Mouse (Mus musculus) large intestine, adult 2 months (tissue): Measurements from ENCODE around the gene Gpr39. TPM values are rescaled to one million over a fixed set of nuclear protein-coding genes. Genes with fewer than 3 reads are reported as not detected.

ENCODE experiments used
- DNase-seq: peaks from one replicate; pipeline ENCODE4 v3.0.0-alpha.2; 2012; ENCODE audit warnings: low read depth, low spot score
- WGBS: fragments of 180-500 bp; shearing (Covaris S2); methylation state at CpG from one replicate; pipeline ENCODE4 v1.1.7; 2018; 5-methylcytosine and 5-hydroxymethylcytosine counted together
- polyA plus RNA-seq: library from polyadenylated mRNA; depleted of rRNA; stranded (reverse); fragments of >200 nt; gene quantifications from 2 replicates; pipeline ENCODE4 v1.2.3, GENCODE M21; 2012

The Gpr39 gene
- polyA plus RNA-seq, 1 experiment, result 9.2 TPM

DNA sequence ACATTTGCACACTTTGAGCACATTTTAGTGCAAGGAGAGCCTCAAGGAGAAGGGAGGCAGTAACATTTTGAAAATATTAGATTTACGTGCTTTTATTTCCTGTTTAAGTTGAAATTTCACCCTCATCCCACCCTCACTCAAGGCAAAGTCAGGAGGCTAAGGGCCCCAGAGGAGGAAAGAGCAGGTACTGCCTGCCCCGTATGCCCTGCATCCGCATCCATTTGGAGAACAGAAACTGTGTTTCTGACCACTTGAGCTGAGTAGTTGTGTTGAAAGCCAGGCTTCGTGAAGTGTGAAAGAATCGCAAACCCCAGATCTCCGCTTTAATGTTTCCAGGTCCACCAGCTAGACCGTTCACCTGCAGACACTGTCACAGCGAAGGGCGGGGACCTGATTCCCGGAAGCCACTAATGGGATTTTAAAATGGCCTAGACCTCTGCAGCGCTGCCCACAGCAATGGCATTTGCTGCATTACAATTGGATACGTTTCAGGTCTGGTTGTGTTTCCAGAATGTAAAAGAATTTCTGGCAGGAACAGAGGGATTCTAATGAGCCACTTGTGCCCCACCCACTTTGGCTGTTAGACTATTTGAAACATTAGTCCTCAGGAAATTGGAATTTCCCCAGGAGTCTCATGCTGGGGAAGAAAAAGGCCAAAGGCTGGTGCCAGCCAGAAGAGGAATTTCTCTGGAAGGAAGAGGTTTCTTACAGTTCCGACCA is 11.1 kb downstream of the Gpr39 start:
- no peak for DNase-seq
- WGBS, result 75% methylated on average over 13 of the region's 13 CpGs

DNA sequence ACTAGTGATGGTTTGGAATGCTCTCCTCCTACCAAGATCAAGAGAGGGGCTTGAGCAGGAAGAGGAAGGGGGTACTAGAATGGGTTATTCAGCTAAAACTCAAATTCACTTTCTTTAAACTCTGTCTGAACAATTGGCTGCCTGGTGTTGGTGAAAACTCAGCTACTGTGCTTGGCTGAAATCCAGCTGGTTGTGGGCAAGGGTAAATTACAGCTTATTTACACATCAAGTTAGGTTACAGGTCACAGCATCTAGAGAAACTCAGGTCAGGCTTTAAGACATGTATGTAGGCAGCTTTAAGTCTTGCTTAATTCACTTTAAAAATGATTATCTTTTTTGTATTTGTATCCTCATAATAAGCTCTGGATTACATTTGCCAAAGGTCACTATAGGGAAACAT is 16.7 kb downstream of the Gpr39 start:
- DNase-seq, result no peak

DNA sequence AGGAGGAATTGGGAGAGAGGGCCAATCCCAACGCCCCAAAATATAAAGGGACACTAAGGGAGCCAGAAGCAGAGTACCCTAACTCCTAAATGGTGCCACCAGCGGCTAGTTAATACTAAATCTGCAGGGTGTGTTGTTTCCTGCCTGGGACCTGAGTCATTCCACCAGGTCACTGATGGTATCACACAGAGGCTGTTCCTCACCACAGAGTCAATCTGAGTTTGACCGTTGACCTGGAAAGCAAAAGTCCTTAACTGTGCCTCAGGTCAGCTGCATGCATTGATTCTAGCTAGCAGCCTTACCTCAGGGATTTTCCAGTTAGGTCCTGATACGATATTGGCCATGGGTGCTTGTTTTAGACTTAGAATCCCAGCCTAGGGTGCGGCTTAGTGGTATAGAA is 17.5 kb downstream of the Gpr39 start:
- DNase-seq, result peak; percentile 62
- WGBS, result 43% methylated on average over 5 of the region's 5 CpGs

DNA sequence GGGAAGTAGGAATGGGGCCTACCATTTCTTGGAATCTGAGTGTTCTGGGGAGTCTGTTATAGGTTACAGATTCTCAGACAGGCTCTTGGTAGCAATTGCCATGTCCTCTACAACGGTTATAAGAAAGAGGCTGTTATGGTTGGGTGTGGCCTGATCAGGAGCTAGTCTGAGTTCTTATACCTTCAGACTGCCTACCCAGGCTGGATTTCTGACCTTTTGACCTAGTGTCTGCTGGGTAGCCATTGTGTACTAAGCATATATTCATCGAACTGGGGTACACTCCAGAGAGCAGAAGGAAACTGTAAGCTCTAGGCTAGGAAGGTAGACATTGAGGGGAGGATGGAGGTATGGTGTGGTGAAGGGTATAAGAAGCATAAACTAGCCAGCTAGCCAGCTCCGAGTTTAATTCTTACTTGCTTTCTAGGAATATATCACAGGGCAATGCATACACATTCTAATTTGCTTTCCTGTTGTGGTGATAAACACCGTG is 24.4 kb downstream of the Gpr39 start:
- peak; percentile 31 for DNase-seq
- WGBS, result 50% methylated on average over 4 of the region's 4 CpGs

DNA sequence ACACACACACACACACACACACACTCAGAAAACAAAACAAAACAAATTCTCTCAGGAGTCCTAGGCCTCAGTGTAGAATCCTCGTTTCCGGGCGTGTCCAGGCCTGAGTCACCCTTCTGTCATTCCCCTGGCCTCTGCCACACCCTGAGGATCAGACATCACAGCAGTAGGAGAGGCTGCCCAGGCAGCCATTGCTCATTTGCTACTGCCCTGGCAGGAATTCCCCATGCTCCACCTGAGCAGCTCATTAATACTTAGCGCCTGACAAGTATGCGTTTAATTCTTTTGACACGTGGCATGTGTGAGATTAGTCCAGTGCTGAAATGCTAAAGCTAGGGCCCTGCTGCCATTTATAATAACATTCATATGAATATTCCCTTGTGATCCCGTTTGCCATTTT is 25.0 kb downstream of the Gpr39 start:
- WGBS, result 38% methylated on average over 7 of the region's 7 CpGs
- DNase-seq, result peak; percentile 64

- no peak for DNase-seq
- 93% methylated on average over 8 of the region's 8 CpGs for WGBS
Observed at GRCm38 (mm10) chr1:125702326-125702725, 25.5 kb downstream of the Gpr39 start.

DNA sequence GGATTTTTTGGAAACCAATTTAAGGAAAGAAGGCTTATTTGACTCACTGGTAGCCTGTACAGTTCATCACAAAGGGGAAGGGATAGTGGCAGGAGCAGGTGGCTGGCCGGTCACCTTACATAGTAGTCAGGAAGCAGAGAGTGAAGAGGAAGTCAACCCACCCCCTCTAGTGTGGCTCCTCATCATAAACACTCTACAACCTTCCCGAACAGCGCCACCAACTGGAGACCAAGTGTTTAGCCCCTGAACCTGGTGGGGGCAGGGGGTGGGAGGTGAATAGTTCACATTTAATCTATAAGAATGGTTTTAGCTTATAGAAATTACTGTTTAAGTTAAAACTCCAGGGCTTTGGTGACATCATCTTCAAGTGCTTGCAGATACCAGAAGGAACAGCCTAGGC is 28.6 kb downstream of the Gpr39 start:
- WGBS, result 86% methylated on average over 3 of the region's 3 CpGs
- no peak for DNase-seq

DNA sequence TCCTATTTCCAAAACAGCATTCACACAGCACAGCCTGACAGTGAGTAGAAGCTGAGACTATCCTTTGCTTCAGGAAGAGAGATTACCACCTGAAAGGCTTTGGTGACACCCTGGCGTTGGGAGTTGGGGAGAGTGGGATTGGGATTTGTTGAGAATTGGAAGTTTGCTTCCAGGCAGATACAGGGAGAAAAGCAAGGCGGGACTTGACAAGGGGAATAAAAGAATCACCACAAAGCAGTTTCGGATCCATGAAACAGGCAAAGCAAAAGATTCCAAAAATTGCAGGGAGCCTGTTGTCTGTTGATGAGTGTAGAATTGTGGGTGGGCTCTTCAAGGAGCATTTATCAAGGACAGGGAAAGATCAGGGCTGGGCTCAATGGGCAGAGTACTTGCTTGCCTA is 38.5 kb downstream of the Gpr39 start:
- DNase-seq, result no peak
- WGBS, result 85% methylated on average over 3 of the region's 3 CpGs

GRCm38 (mm10) chr1:125716241-125716640 is 39.4 kb downstream of the Gpr39 start:
- 88% methylated on average over 6 of the region's 6 CpGs for WGBS
- no peak for DNase-seq

- no peak for DNase-seq
- 87% methylated on average over 5 of the region's 5 CpGs for WGBS
Observed at GRCm38 (mm10) chr1:125717906-125718305, 41.1 kb downstream of the Gpr39 start.

- WGBS, result 70% methylated on average over 6 of the region's 6 CpGs
- no peak for DNase-seq
Observed at GRCm38 (mm10) chr1:125719127-125719526, 42.3 kb downstream of the Gpr39 start.

GRCm38 (mm10) chr1:125721104-125721758 is 44.4 kb downstream of the Gpr39 start:
- DNase-seq, result peak; percentile 58
- 63% methylated on average over 12 of the region's 12 CpGs for WGBS

DNA sequence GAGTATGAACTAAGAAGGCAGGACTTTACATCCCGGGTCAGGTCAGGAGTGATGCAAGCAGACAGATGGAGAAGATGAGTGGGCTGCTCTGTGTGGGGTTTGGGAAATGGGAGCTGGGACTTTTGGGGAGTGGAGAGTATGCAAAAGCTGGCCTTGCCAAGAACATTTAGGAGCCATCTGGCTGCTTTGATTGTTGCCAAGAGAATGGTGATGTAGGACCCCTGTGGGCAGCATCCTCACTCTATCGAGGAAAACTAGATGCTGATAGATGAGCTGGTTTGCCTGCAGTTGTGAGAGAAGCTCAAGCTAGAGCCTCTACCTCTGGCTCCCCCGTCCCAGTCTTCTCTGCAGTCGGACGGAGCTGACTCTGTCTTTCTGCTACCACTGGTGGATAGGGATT is 47.5 kb downstream of the Gpr39 start:
- WGBS, result 89% methylated on average over 5 of the region's 5 CpGs

DNA sequence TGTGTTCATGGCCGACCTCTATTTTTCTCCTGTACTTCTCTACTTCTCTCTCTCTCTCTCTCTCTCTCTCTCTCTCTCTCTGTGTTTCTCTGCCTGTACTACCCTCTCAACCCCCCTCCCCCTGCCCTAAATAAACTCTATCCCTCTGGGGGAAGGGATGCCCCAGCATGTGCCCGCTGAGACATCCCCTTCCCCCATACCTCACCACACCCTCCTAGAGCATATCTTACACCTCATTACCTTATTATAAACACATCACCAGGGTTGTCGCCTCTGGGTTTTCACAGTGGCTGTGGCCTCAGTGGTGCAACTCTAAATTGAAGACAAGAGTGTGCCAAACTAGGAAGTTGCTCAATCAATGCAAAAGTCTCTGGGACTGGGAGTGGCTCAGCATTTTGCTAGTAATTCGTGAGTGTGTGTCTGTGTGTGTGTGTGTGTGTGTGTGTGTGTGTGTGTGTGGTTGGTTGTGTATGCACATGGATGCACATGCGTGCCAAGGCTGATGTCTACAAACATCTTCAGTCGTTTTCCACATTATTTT is 52.3 kb downstream of the Gpr39 start:
- no peak for DNase-seq
- 73% methylated on average over 6 of the region's 6 CpGs for WGBS

More for the DNA sequence above, 47.5 kb downstream of the Gpr39 start:
- DNase-seq, result no peak

- 72% methylated on average over 13 of the region's 13 CpGs for WGBS
- DNase-seq, result no peak
Observed at GRCm38 (mm10) chr1:125729731-125730536, 53.1 kb downstream of the Gpr39 start.

- 93% methylated on average over 6 of the region's 6 CpGs for WGBS
- no peak for DNase-seq
Observed at GRCm38 (mm10) chr1:125730537-125730880, 53.7 kb downstream of the Gpr39 start.

DNA sequence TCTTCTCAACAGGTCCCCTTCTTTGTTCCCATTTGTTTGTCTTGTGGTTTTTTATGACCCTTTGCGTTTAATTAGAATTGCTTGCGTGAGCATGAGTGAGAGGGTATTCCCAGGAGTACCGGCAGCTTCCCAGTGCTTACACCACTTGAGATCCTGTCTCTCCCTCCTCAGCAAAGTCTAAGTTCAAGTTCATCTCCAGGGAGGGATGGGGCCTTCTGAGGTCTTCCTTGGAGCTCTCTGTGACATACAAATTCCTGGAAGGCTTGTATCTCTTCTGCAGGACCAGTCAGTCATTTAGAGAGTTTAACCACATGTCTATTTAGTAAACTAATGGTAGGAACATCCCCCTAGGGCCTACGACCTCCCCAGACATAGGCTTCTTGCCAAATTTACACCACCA is 55.1 kb downstream of the Gpr39 start:
- 33% methylated on average over 4 of the region's 4 CpGs for WGBS
- DNase-seq, result no peak

GRCm38 (mm10) chr1:125744766-125745165 is 68.0 kb downstream of the Gpr39 start:
- WGBS, result 85% methylated on average over 4 of the region's 4 CpGs

GRCm38 (mm10) chr1:125755335-125755996 is 78.7 kb downstream of the Gpr39 start:
- DNase-seq, result no peak

More at GRCm38 (mm10) chr1:125744766-125745165, 68.0 kb downstream of the Gpr39 start:
- DNase-seq, result no peak

More at GRCm38 (mm10) chr1:125755335-125755996, 78.7 kb downstream of the Gpr39 start:
- WGBS, result 75% methylated on average over 4 of the region's 4 CpGs
